13 mouse cellular contexts compared by ENCODE assay signal in genomic region chr9:66518901-66519300, GRCm38 (mm10). TPM values are rescaled to one million over a fixed set of nuclear protein-coding genes. Genes with fewer than 3 reads are reported as not detected.
DNase-seq lines count a peak whose midpoint lies in the region; ATAC-seq and TF ChIP-seq lines count a peak whose summit lies in the region.
"Had no signal": no experiment of that assay in that cellular context is flagged by ENCODE, and none has a peak within 500 bp of the region (broad histone marks: within the 10 kb centered on the region; RNA-seq: fewer than 3 reads in every experiment).

No protein-coding gene starts in this region.

- no peak overlapping the region for H3K4me3 ChIP-seq in hindbrain, embryonic 13.5 days
- H3K4me3 ChIP-seq in hindbrain, embryonic 10.5 days, result no peak overlapping the region
- no peak overlapping the region for H3K4me3 ChIP-seq in lung, postnatal 0 days (ENCODE audit: low read depth, low read length)

- no peaks in the 10 kb centered on the region for H3K27me3 ChIP-seq in hindbrain, embryonic 13.5 days
- no peaks in the 10 kb centered on the region for H3K27me3 ChIP-seq in hindbrain, embryonic 10.5 days (ENCODE audit: insufficient read depth, poor library complexity, severe bottlenecking)
- no peaks in the 10 kb centered on the region for H3K27me3 ChIP-seq in lung, postnatal 0 days (replicated peaks; ENCODE audit: insufficient read depth, low read length)

- TF ChIP-seq POLR2A in brain, embryonic 14.5 days (IDR thresholded peaks at IDR 0.05; ENCODE audit: borderline replicate concordance, extremely low read depth, insufficient read depth, insufficient read length, poor library complexity, severe bottlenecking), result no peak

- 37% methylated on average over 5 of the region's 5 CpGs for WGBS in hindbrain, embryonic 13.5 days
- WGBS in hindbrain, embryonic 10.5 days, result 84% methylated on average over 5 of the region's 5 CpGs
- 39% methylated on average over 5 of the region's 5 CpGs for WGBS in lung, postnatal 0 days

- H3K9ac ChIP-seq in hindbrain, embryonic 13.5 days, result no peak overlapping the region
- H3K9ac ChIP-seq in lung, postnatal 0 days (replicated peaks; ENCODE audit: low read depth), result no peak overlapping the region

- TF ChIP-seq EP300 in lung, postnatal 0 days (IDR thresholded peaks at IDR 0.05), result no peak

- no peaks in the 10 kb centered on the region for H3K9me3 ChIP-seq in hindbrain, embryonic 13.5 days
- H3K9me3 ChIP-seq in hindbrain, embryonic 10.5 days, result no peaks in the 10 kb centered on the region
- no peaks in the 10 kb centered on the region for H3K9me3 ChIP-seq in lung, postnatal 0 days (ENCODE audit: low read length)

- no peak for DNase-seq in hindbrain, embryonic 10.5 days (ENCODE audit: low spot score)
- DNase-seq in lung, postnatal 0 days (ENCODE audit: low spot score), result peak; percentile 37
- DNase-seq in lung, postnatal 14 days, result no peak
- DNase-seq in brain, embryonic 14.5 days (ENCODE audit: low read depth), result peak; percentile 54
- DNase-seq in lung, postnatal 36 days, result peak; percentile 49
- DNase-seq in frontal cortex, postnatal 14 days (ENCODE audit: low spot score in 2 of 2), result no peak
- DNase-seq: adrenal gland, postnatal 10 days; cerebellum, adult 11 months; embryo, embryonic 11 days; gastrocnemius, postnatal 25 days; right cerebral cortex, postnatal 25 days had no signal

- no peak overlapping the region for H3K4me2 ChIP-seq in hindbrain, embryonic 13.5 days
- H3K4me2 ChIP-seq in lung, postnatal 0 days (replicated peaks; ENCODE audit: low read depth, low read length), result no peak overlapping the region

- H3K4me1 ChIP-seq in hindbrain, embryonic 13.5 days (replicated peaks), result peaks cover 10% of the 10 kb centered on the region; the same call in 1 of the 2 replicates
- H3K4me1 ChIP-seq in hindbrain, embryonic 10.5 days (replicated peaks), result no peaks in the 10 kb centered on the region
- H3K4me1 ChIP-seq in lung, postnatal 0 days (ENCODE audit: insufficient read depth, low read depth, low read length), result no peaks in the 10 kb centered on the region

- peaks cover 70% of the 10 kb centered on the region for H3K36me3 ChIP-seq in hindbrain, embryonic 13.5 days
- peaks cover 100% of the 10 kb centered on the region for H3K36me3 ChIP-seq in hindbrain, embryonic 10.5 days
- peaks cover 21% of the 10 kb centered on the region; the same call in 1 of the 2 replicates for H3K36me3 ChIP-seq in lung, postnatal 0 days (ENCODE audit: insufficient read depth, low read length)

- ATAC-seq in hindbrain, embryonic 13.5 days (ENCODE audit: low FRiP score), result no peak
- peak; percentile 18 for ATAC-seq in lung, postnatal 0 days
- ATAC-seq: intestine, embryonic 16.5 days had no signal

- no peak for TF ChIP-seq CTCF in lung, postnatal 0 days (IDR thresholded peaks at IDR 0.05)
- no peak for TF ChIP-seq CTCF in brain, embryonic 14.5 days (IDR thresholded peaks at IDR 0.05; ENCODE audit: borderline replicate concordance, extremely low read depth, insufficient read depth, insufficient read length)

- peak overlapping the region; percentile 62; the same call in 1 of the 2 replicates for H3K27ac ChIP-seq in hindbrain, embryonic 13.5 days
- H3K27ac ChIP-seq in hindbrain, embryonic 10.5 days, result no peak overlapping the region
- 0 out of 2 replicates have a peak overlapping the region, but pooled peaks have one; percentile 4 for H3K27ac ChIP-seq in lung, postnatal 0 days (ENCODE audit: low read length)

RNA-seq across cellular contexts. Expression of gene Fbxl22, which starts 4.5 kb away (rescaled TPM):
- 2.0 and 2.2 TPM in 2 replicates for polyA plus RNA-seq in hindbrain, embryonic 13.5 days (2015; fragmentation: Nextera tagmentation; extraction: Ambion mirVana)
- 1.5 and 1.6 TPM in 2 replicates for polyA plus RNA-seq in hindbrain, embryonic 10.5 days (2016; fragmentation: Nextera tagmentation; extraction: Ambion mirVana)
- polyA plus RNA-seq in lung, postnatal 0 days (2015; fragmentation: Nextera tagmentation; extraction: Ambion mirVana), result 3.4 and 3.6 TPM in 2 replicates
- polyA plus RNA-seq in brain, embryonic 14.5 days (2012; rRNA removed), result 1.7 and 2.2 TPM in 2 replicates

Comparison
In these comparisons a context has a peak if more than half of its experiments do, and no peak if none do; other contexts are left out.
1. DNase-seq: peak in lung, postnatal 0 days (single experiment), brain, embryonic 14.5 days (single experiment) and lung, postnatal 36 days (single experiment); none in hindbrain, embryonic 10.5 days (single experiment), lung, postnatal 14 days (single experiment) and frontal cortex, postnatal 14 days (0 of 2).